Mouse (Mus musculus) cerebellum, postnatal 10 days (tissue): ENCODE results near the gene Foxi1.
A peak's percentile ranks its signal among the peaks of the same experiment; 100 is the strongest.

Experiments used
- DNase-seq, 2 experiments: peaks; one replicate each; pipeline ENCODE4 v3.0.0; 2021; ENCODE audit warnings: mixed read lengths in 2 of 2

Foxi1 gene

DNA sequence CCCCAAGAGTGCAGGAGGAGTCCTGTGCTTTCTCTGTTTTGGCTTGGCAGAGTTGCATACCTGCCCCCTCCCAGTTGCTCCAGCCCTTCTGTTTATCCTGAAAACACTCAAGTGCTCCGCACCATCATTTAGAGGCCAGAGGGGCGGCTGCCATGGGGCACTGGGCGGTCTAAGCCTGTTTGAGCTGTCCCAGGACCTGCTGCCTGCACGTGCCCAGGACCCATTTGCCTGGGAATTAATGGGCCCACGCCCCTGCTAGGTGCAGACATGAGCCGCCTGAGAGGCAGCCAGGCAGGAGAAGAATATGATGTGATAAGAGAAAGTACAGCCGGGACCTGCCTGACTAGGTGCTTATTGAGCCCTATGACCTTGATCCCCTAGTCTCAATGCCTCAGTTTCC, 52.7 kb downstream of the Foxi1 start:
- DNase-seq: peak in 1 of 2 experiments; percentile 20
